ENCODE assay signal across 12 mouse cellular contexts in the genomic region with DNA sequence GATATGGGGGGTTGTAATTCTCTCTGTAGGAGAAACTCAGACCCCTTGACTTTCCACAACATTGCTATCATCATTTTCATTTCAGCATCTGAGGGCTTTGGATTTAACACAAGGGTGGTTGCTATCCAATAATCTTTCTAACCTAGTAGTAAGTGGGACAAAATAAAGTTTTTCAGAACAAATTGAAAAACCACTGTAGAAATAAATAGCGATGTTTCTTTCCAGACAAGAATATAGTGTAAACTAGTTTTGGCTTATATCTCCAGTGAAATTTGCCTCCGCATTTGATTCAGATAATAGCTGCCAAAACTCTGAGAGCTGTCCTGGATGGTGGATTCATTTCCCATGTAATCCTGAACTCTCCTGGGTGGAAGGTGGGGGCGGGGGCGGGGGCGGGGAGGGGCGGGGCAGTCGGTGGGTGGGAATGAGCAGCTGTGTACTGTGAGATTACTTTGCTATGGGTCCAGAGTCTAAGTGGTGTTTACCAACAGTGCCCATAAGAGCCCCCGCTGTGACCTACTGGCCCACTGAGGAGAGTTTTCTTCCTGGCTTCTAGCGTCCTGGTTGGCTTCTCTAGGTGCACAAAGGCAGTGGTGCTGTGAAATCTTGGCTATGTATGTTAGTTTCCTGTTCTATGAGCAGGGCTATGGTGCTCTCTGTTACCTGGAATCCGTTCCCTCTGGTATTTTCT. TPM values are rescaled to one million over a fixed set of nuclear protein-coding genes. Genes with fewer than 3 reads are reported as not detected.
DNase-seq lines count a peak whose midpoint lies in the region; ATAC-seq and TF ChIP-seq lines count a peak whose summit lies in the region.
"Had no signal": no experiment of that assay in that cellular context is flagged by ENCODE, and none has a peak within 500 bp of the region (broad histone marks: within the 10 kb centered on the region; RNA-seq: fewer than 3 reads in every experiment).

No protein-coding gene starts in this region.

- H3K4me3 ChIP-seq in lung, embryonic 14.5 days (ENCODE audit: low read depth, low read length) = peak overlapping the region; percentile 64
- no peak overlapping the region for H3K4me3 ChIP-seq in intestine, embryonic 15.5 days (replicated peaks)
- H3K4me3 ChIP-seq in liver, embryonic 12.5 days = no peak overlapping the region
- peak overlapping the region; percentile 66 for H3K4me3 ChIP-seq in stomach, postnatal 0 days (ENCODE audit: low read depth, low read length)

- no peaks in the 10 kb centered on the region for H3K9me3 ChIP-seq in lung, embryonic 14.5 days (ENCODE audit: low read depth, low read length)
- 0 out of 2 replicates have a peak, but pooled peaks cover 3% of the 10 kb centered on the region for H3K9me3 ChIP-seq in intestine, embryonic 15.5 days
- H3K9me3 ChIP-seq in liver, embryonic 12.5 days (replicated peaks) = no peaks in the 10 kb centered on the region
- H3K9me3 ChIP-seq in stomach, postnatal 0 days (ENCODE audit: control insufficient read depth, low read length) = no peaks in the 10 kb centered on the region; the same call in 1 of the 2 replicates

- H3K9ac ChIP-seq in lung, embryonic 14.5 days = no peak overlapping the region; the same call in 1 of the 2 replicates
- H3K9ac ChIP-seq in intestine, embryonic 15.5 days = no peak overlapping the region
- H3K9ac ChIP-seq in liver, embryonic 12.5 days = no peak overlapping the region
- H3K9ac ChIP-seq in stomach, postnatal 0 days (ENCODE audit: low read length) = no peak overlapping the region; the same call in 1 of the 2 replicates
- H3K9ac ChIP-seq: hindbrain, embryonic 14.5 days had no signal

- no peak for TF ChIP-seq EP300 in stomach, postnatal 0 days (optimal IDR thresholded peaks at IDR 0.05)

- no peak for DNase-seq in lung, embryonic 14.5 days
- no peak for DNase-seq in lung, postnatal 36 days
- DNase-seq in stomach, postnatal 0 days (ENCODE audit: low spot score) = peak; percentile 75
- no peak for DNase-seq in adrenal gland, adult 8-10 months
- no peak for DNase-seq in frontal cortex, postnatal 36 days (ENCODE audit: low spot score in 2 of 2)
- DNase-seq in left cerebral cortex, adult 11 months (ENCODE audit: low spot score) = no peak
- DNase-seq: cerebellum, postnatal 14 days; kidney, postnatal 25 days; thymus, postnatal 14 days had no signal

- no peaks in the 10 kb centered on the region for H3K36me3 ChIP-seq in lung, embryonic 14.5 days (ENCODE audit: insufficient read depth)
- no peaks in the 10 kb centered on the region for H3K36me3 ChIP-seq in intestine, embryonic 15.5 days
- H3K36me3 ChIP-seq in liver, embryonic 12.5 days = no peaks in the 10 kb centered on the region
- H3K36me3 ChIP-seq in stomach, postnatal 0 days (ENCODE audit: control insufficient read depth, insufficient read depth, low read length) = no peaks in the 10 kb centered on the region

- no peak overlapping the region; the same call in 1 of the 2 replicates for H3K27ac ChIP-seq in lung, embryonic 14.5 days (ENCODE audit: low read depth)
- H3K27ac ChIP-seq in intestine, embryonic 15.5 days = no peak overlapping the region
- H3K27ac ChIP-seq in liver, embryonic 12.5 days = no peak overlapping the region
- H3K27ac ChIP-seq in stomach, postnatal 0 days (replicated peaks) = peak overlapping the region; percentile 99; the same call in 1 of the 2 replicates
- H3K27ac ChIP-seq: hindbrain, embryonic 14.5 days had no signal

- no peak for ATAC-seq in lung, embryonic 14.5 days (ENCODE audit: insufficient read depth)
- peak; percentile 49; the same call in 1 of the 2 replicates for ATAC-seq in intestine, embryonic 15.5 days
- peak; percentile 67; the same call in 1 of the 2 replicates for ATAC-seq in liver, embryonic 12.5 days
- peak; percentile 76 for ATAC-seq in stomach, postnatal 0 days (ENCODE audit: low FRiP score, low TSS enrichment)

- TF ChIP-seq CTCF in lung, embryonic 14.5 days (IDR thresholded peaks at IDR 0.05; ENCODE audit: low read depth) = no peak
- TF ChIP-seq CTCF in stomach, postnatal 0 days (IDR thresholded peaks at IDR 0.05; ENCODE audit: low read depth) = no peak

- H3K4me1 ChIP-seq in lung, embryonic 14.5 days (ENCODE audit: insufficient read depth) = peaks cover 6% of the 10 kb centered on the region
- H3K4me1 ChIP-seq in intestine, embryonic 15.5 days (replicated peaks) = peaks cover 6% of the 10 kb centered on the region; the same call in 1 of the 2 replicates
- H3K4me1 ChIP-seq in liver, embryonic 12.5 days = 0 out of 2 replicates have a peak, but pooled peaks cover 3% of the 10 kb centered on the region
- no peaks in the 10 kb centered on the region for H3K4me1 ChIP-seq in stomach, postnatal 0 days (replicated peaks; ENCODE audit: control insufficient read depth, insufficient read depth)

- WGBS in lung, embryonic 14.5 days = 30% methylated on average over 10 of the region's 10 CpGs
- 33% methylated on average over 10 of the region's 10 CpGs for WGBS in intestine, embryonic 15.5 days
- WGBS in liver, embryonic 12.5 days (ENCODE audit: insufficient replicate concordance) = 52% methylated on average over 10 of the region's 10 CpGs
- 17% methylated on average over 10 of the region's 10 CpGs for WGBS in stomach, postnatal 0 days

- no peaks in the 10 kb centered on the region for H3K27me3 ChIP-seq in lung, embryonic 14.5 days (ENCODE audit: insufficient read depth, low read length)
- no peaks in the 10 kb centered on the region for H3K27me3 ChIP-seq in intestine, embryonic 15.5 days (replicated peaks)
- peaks cover 14% of the 10 kb centered on the region for H3K27me3 ChIP-seq in liver, embryonic 12.5 days (replicated peaks)
- no peaks in the 10 kb centered on the region for H3K27me3 ChIP-seq in stomach, postnatal 0 days (ENCODE audit: control insufficient read depth, insufficient read depth, low read length)

- peak overlapping the region; percentile 79 for H3K4me2 ChIP-seq in lung, embryonic 14.5 days
- H3K4me2 ChIP-seq in intestine, embryonic 15.5 days (replicated peaks) = peak overlapping the region; percentile 96
- H3K4me2 ChIP-seq in liver, embryonic 12.5 days = no peak overlapping the region
- H3K4me2 ChIP-seq in stomach, postnatal 0 days (replicated peaks; ENCODE audit: low read depth) = peak overlapping the region; percentile 85

RNA-seq across cellular contexts. Expression of a gene that starts 2.2 kb away (rescaled TPM):
- polyA plus RNA-seq in lung, embryonic 14.5 days (2014; fragmentation: Nextera tagmentation; extraction: Ambion mirVana) = 26.2 and 28.1 TPM in 2 replicates
- polyA plus RNA-seq in intestine, embryonic 15.5 days (2015; fragmentation: Nextera tagmentation; extraction: Ambion mirVana) = 11.5 and 12.0 TPM in 2 replicates
- polyA plus RNA-seq in liver, embryonic 12.5 days (2016; fragmentation: Nextera tagmentation; extraction: Ambion mirVana) = 2.8 and 3.4 TPM in 2 replicates
- 24.4 and 24.5 TPM in 2 replicates for polyA plus RNA-seq in stomach, postnatal 0 days (2015; fragmentation: Nextera tagmentation; extraction: Ambion mirVana)
- total RNA-seq in adrenal gland, adult 8-10 months (2022) = 10 to 100 TPM in 2 of 4 experiments, 1 to 10 TPM in 2; 9.3 to 15.2 (median 11.9) TPM

Comparison
In these comparisons a context has a peak if more than half of its experiments do, and no peak if none do; other contexts are left out.
1. H3K4me3 ChIP-seq: peak in lung, embryonic 14.5 days (single experiment) and stomach, postnatal 0 days (single experiment); none in intestine, embryonic 15.5 days (single experiment) and liver, embryonic 12.5 days (single experiment).